Mouse (Mus musculus) gastrocnemius, adult 8-10 months (tissue): Measurements from ENCODE around the gene Eif2b3. TPM values are rescaled to one million over a fixed set of nuclear protein-coding genes. Genes with fewer than 3 reads are reported as not detected.

Experiments
- DNase-seq, 2 experiments: peaks; one replicate each; pipeline ENCODE4 v3.0.0; 2022; ENCODE audit warnings: low spot score in 2 of 2
- total RNA-seq, 4 experiments: library from RNA; stranded (reverse); gene quantifications; 2 replicates each; pipeline ENCODE4 v1.2.4; 2022

Eif2b3 gene
- total RNA-seq = 10 to 100 TPM; 18.3 to 24.1 (median 22.3) TPM

DNA sequence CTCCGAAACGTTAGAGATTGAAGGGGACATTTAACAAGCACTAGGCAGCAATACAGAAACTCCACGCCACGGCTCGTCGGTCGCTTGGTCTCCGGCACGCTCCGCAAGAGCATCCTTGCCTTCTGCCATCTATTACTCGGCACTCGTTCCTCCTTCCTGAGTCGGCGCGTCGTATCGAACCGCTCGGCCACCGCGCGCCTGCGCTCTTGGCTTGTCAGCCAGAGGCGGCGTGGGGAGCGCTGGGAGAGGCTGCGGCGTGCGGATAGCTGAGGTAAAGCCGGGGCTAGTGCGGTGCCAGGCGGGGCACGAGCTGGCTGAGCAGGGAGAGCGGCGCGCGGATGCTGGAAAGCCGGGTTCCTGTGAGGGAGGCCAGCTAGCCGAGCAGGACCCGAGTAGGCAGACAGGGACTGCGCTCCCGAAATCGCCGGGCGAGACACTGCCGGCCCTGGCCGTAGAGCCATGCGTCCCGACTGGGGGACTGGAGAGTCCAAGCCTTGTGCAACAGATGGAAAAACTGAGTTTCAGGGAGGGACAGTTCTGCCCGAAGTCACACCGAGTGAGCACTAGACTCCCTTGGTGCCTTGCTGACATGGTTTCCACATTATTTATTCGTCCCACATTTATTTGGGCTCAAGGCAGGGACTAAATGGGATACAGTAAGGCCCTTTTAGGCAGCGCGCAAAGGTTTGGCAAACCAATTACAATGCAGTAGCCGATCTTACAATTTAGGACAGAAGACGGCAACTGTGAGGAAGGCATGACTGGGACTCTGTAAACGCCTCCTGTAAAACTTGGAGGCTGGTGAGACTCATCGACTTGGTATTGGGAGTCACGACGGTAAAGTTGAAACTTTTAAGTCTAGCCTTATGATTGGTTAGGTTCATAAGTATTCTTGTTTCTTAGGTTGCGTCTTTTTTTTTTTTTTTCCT lies at the start of gene Eif2b3:
TSS of gene Eif2b3 (plus strand) at position 197 of the 929 bp plus-strand sequence.
- peak; percentile 78 to 83 for DNase-seq

DNA sequence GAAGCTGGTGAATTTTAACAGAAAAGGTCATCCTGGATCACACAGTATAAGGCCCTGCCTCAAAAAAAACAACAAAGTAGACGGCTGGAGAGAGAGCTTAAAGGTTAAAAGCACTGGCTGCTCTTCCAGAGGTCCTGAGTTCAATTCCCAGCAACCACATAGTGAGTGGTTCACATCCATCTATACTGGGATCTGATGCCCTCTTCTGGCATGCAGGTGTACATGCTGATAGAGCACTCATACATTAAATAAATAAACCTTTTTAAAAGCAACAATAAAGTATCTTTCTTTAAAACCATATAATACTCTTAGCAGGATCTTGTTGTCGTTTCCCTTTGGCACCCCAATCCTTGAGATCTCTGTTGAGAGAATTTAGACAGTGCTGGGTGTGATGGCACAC lies 42.7 kb upstream of the Eif2b3 start:
- no peak for DNase-seq

DNA sequence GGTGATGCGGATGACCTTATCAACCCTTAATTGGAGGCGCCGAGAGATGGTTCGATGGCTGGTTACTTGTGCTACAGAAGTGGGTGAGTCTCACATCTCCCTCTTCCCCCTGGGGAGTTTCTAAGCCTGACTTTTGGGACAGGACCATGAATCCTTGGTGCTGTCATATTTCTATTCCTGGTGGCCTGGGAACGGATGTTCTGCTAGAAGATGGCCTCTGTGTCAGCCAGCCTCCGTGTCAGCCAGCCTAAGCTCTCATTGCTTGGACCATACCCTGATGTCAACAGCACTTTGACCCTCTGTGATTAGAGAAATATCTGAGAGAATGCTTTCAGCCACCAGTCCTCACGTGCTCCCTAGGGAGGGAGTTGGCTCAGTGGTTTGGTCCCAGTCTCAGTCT lies 33.5 kb upstream of the Eif2b3 start:
- no peak for DNase-seq

DNA sequence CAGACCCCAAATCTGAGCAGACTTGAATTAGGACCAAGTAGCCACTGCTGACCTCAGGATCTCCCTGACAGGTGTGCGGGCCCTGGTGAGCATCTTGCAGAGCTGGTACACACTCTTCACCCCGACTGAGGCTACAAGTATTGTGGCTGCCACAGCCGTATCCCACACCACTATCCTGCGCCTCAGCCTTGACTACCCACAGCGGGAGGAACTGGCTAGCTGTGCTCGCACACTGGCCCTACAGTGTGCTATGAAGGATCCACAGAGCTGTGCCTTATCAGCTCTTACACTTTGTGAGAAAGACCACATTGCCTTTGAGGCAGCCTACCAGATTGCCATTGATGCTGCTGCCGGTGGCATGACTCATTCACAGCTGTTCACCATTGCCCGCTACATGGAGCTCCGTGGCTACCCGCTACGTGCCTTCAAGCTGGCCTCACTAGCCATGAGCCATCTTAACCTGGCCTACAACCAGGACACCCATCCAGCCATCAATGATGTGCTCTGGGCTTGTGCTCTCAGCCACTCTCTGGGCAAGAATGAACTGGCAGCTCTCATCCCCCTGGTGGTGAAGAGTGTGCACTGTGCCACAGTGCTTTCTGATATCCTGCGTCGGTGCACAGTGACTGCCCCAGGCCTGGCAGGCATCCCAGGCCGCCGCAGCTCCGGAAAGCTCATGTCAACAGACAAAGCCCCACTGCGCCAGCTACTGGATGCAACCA lies 32.6 kb upstream of the Eif2b3 start:
- DNase-seq = peak in 1 of 2 experiments; percentile 42

DNA sequence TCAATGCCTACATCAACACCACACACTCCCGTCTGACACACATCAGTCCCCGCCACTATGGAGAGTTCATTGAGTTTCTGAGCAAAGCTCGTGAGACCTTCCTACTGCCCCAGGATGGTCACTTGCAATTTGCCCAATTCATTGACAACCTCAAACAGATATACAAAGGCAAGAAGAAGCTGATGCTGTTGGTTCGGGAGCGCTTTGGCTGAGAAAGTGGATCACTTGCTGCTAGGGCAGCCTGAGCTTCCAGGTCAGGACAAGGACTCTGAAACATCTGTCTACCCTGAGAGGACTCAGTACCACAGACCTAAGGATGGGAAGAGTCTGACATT lies 32.1 kb upstream of the Eif2b3 start:
- no peak for DNase-seq

DNA sequence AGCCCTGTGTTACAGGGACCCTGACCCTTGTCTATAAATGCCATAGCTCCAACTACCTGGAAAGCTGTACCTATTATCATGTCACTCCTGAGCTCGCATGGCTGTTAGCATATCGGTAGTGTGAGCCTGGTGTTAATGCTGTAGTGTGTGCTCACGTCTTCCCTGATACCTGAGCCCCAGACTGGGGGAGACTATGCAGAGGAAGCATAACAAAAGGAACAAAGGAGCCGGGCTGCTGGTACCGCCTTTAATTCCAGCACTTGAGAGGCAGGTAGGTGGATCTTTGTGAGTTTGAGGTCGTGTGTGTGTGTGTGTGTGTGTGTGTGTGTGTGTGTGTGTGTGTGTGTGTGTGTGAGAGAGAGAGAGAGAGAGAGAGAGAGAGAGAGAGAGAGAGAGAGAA lies 29.5 kb upstream of the Eif2b3 start:
- DNase-seq = no peak

DNA sequence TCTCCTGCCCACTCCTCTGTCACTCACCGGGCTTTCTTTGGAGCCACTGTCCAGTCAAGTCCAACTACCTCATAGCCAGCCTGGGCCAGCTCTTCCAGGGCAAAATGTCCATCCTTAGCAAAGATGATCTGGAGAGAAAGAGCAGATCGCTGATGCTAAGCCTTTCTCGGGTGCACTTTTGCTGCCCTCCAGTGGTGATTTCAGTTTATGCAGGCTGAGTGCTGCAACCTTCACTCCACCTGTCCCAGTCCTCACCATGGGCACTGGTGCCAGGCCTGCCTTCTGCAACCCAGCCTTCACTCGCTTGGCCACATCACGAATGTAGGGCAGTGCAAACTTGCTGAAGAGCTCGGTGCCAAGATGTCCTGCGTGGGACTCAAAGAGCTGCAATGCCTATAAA lies 27.8 kb upstream of the Eif2b3 start:
- peak; percentile 76 for DNase-seq

DNA sequence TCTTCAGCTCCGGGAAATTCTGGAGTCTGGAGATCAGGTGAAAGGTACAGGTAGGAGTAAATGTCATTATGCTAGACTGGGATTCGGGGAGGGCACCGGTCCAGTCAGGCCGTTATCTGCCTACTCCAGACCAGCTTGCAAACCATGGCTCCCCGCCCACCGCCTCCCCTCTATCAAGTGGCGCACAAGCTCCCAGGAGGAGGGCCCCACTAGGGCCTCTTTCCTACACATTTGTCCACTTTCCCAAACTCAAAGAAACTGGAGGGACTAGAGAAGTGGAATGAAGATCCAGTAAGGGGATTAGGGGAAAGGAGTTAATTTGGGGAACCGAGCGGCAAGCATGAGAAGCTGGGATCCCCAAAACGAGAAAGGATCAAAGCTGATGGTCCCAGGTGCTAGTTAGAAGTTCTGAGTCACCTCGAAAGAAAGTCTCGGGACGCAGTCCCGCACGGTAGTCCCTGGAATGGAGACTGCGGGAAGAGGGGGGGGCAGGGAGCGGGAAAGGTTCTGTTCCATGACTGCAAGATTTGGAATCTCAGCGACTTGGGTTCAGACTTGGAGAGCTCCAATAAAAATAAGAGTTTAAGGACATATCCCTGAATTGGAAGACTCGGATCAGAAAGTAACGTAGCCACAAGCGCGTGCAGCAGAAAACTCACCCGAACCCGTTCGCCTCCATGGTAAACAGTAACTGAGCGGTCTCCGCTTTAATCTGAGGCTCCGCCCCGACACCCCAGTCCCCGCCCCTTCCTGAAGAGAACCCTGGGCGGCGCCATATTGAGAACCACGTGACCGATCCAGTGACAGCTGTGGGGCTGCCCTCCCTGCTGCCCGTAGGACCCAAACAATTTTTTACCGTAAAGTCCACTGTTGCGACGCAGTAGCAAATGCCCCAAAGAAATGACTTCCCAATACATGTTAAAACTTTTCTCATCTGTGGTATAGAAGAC lies 25.3 kb upstream of the Eif2b3 start, which contains the start of gene Urod:
TSS of gene Urod (minus strand) at position 742 of the 950 bp plus-strand sequence.
- peak; percentile 93 to 94 for DNase-seq

DNA sequence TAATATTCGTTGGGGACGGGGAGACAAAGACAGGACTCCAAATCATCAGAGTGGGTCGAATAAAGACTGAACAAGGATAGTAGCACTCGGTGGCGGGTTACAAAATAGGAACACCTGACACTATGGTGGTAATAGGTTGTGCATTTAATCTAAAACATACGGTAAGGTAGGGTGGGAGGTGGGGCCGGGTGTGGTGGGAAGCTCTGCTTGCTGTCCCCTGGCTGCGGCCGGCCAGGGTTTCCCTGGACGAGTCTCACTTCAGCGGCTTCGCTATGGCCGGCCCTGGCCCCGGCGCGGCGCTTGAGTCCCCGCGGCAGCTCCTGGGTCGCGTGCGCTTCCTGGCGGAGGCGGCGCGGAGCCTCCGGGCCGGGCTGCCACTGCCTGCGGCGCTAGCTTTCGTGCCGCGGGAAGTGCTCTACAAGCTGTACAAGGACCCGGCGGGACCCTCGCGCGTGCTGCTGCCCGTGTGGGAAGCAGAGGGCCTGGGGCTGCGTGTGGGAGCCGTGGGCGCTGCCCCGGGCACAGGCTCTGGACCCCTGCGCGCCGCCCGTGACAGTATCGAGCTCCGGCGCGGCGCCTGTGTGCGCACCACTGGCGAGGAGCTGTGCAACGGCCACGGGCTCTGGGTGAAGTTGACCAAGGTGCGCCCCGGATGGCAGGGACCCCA lies 23.9 kb upstream of the Eif2b3 start, which contains the start of gene Hectd3:
TSS of gene Hectd3 (plus strand) at position 187 of the 667 bp plus-strand sequence.
- DNase-seq = peak in 1 of 2 experiments; percentile 40

DNA sequence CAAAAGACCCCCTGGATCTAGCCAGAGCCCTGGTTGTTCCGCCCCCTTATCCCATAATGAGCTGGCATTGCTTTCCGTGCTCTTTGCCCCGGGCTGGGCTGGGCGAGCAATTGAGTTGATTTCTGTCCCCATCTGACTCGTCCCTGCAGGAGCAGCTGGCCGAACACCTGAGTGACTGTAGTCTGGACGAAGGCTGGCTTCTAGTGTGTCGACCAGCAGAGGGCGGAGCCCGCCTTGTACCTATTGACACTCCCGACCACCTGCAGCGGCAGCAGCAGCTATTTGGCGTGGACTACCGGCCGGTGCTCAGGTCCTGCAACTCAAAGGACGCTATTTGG lies 23.4 kb upstream of the Eif2b3 start:
- DNase-seq = peak in 1 of 2 experiments; percentile 34

DNA sequence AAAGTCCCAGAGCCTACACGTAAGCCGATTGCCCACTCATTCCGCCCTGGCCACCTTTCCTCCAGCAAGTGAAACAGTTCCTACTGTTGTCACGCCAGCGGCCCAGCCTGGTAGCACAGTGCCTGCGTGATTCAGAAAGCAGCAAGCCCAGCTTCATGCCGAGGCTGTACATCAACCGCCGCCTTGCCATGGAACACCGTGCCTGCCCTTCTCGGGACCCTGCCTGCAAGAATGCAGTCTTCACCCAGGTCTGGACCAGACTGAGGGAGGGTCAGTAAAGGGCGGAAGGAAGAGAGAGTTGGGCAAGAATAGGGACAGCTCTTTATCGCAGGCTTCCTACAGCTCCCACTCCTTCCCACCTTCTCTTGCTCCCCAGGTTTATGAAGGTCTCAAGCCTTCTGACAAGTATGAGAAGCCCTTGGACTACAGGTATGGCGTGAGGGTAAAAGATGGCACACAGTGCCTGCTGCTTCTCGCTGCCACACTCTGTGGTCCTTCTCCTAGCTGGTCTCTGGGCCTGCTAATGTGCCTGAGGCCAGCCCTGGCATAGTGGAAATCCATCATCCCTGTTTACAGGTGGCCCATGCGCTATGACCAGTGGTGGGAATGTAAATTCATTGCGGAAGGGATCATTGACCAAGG lies 19.6 kb upstream of the Eif2b3 start:
- DNase-seq = no peak

DNA sequence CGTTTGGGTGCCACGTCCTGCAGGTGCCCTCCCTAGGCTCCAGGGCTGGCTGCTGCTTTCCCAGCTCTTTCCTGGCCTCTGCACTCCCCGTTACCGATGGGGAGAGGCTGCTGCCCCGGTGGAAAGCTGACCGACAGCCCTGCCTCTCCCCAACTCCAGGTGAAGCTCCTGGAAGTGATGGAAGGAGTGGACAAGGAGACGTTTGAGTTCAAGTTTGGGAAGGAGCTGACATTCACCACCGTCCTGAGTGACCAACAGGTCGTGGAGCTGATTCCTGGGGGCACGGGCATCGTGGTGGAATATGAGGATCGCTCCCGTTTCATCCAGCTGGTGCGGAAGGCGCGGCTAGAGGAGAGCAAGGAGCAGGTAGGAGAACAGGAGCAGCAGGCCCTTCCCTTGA lies 17.2 kb upstream of the Eif2b3 start:
- DNase-seq = no peak

DNA sequence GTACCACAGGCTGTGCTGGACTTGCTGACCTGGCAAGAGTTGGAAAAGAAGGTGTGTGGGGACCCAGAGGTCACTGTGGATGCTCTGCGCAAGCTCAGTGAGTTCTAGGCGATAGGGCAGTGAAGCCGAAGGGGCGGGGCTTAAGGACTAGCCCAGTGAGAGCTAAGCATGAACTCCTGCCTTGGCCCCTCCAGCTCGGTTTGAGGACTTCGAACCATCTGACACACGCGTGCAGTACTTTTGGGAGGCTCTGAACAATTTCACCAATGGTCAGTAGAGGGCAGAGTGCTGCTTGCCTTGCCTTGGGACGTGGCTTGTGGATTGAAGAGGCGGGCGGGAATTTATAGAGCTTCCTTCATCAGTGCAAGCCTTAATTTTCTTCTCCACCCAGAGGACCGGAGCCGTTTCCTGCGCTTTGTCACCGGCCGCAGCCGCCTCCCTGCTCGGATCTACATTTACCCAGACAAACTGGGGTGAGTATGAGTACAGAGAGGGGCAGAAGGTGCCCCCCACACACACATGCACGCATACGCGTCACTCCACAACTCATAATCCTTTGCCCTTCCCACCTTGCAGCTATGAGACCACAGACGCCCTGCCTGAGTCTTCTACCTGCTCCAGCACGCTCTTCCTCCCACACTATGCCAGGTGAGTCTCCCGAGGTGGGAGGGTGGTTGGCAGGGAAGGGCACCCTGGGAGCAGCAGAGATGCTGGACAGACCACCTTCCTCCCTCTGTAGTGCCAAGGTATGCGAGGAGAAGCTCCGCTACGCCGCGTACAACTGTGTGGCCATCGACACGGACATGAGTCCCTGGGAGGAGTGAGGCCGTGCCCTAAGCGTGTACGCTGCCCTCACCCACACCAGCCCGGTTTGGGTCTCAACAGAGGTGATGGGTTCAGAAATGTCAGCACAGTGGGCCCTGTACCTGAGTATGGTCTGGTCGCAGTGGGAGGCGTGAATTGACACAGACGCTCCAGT lies 16.4 kb upstream of the Eif2b3 start:
- DNase-seq = peak in 1 of 2 experiments; percentile 40

DNA sequence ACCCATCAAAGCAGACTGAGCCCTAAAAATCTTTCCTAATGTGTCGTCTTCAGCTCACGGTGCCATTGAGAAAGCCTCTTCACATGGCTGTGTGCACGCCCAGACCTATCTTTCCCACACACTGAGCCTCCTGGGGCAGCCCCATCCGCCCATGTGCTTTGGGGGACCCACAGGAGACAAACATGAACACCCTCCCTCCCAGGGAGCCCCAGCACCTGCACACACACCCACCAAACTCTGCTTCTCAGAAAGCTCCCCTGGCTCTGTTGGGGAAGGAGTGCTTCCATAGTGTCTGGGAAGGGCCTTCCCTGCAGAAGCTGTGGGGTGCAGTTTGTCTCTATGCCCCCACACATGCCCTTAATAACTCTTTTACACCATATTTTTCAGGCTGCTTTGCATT lies 14.6 kb upstream of the Eif2b3 start:
- DNase-seq = no peak

DNA sequence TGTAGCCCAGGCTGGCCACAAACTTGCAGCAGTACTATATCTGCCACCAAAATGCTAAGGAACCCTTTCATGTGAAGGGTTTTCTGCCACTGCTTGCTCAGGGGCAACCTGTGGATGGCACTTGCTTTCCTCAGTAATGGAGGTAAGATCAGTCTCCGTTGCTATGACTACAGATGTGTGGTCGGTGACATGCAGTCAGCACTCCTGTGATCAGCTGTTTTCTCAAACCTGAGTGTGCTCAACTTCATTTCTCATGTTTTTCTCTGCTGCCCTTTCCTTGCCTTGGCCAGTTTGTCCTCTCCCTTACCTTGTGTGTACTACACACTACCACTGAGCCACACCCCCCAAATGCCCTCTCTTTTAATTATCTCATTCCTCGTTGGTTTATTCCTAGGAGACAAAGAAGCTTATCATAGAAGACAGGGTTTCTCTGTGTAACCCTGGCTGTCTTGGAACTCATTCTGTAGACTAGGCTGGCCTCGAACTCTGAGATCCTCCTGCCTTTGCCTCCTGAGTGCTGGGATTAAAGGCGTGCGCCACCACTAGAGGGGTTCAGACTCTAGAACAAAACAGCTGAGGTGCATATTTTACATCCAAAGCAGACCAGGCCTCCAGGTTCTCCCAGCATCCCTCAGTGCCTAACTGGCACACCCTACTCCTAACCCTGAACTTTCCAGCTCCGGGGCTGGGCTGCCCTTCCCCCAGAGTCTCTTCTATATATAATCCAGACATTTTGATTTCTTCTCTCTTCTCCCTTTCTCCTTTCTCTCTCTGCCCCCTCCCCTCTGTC lies 13.4 kb upstream of the Eif2b3 start:
- DNase-seq = no peak

DNA sequence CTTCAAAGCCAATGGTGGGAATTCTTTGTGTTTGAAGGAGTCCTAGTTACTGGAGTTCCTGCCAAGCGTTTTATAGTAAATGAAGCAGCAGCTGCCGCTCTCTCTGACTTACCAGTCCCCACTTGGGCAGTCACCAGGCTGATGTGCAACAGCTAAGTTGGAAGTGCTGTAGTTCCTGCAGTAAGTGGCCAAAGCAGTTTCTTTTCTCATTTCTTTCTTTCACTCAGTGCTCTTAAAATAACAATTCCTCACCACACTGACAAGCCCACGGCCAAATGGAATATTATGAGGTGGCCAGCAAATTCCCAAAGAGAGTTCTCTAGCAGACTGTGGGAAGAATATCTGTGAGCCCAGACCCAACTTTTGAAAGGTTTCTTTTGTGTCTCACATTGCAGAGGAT lies 12.1 kb upstream of the Eif2b3 start:
- DNase-seq = no peak

DNA sequence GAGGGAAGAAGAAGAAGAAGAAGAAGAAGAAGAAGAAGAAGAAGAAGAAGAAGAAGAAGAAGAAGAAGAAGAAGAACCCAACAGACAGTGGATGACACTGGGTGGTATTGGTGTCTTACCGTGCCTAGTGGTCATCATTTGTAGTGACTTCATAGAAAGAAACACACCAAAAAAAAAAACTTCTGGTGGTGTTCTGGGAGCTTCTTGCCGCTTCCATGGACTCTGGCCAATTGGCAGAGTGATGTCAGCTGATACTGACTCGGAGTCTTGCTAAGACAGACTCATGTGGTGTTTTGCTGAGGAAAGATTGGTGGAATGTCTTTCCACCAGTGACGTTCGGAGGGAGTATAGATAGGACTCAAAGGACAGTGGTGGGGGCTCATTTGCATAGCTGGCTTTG lies 9.0 kb upstream of the Eif2b3 start:
- DNase-seq = no peak

DNA sequence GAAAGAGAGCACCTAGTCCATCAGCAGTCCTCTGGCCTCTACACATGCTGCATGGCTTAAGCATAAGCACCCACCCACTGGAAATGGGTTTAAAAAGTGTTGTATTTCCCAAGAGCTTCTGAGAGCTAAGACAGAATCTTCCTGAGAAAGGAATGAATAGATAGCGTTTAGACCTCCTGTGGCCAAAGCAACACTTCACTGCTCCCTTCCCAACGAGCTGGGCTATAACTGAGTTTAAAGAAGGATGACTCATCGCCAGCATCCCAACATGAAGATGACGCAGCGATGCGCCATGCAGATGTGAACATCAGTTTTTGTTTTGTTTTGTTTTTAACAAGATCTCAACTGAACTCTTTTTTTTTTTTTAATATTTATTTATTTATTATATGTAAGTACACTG lies 5.6 kb upstream of the Eif2b3 start:
- DNase-seq = no peak
